Mouse (Mus musculus) splenic B cell, adult 2 months (primary cell): ENCODE results near the gene Rad50.
A peak's percentile ranks its signal among the peaks of the same experiment; 100 is the strongest.

Source experiments
- DNase-seq: peaks from one replicate; pipeline ENCODE4 v3.0.0-alpha.2; 2011; ENCODE audit warnings: low read depth, low spot score
- H3K27me3 ChIP-seq: 2 replicates; pipeline ENCODE4 v1.6.1; 2012; ENCODE audit warnings: mild to moderate bottlenecking, low read length, moderate library complexity, mixed read lengths; ENCODE audit not compliant: control insufficient read depth, poor library complexity, insufficient read depth, severe bottlenecking
- H3K36me3 ChIP-seq: 2 replicates; pipeline ENCODE4 v1.6.1; 2012; ENCODE audit warnings: mild to moderate bottlenecking, low read length, moderate library complexity, mixed read lengths; ENCODE audit not compliant: control insufficient read depth, poor library complexity, insufficient read depth, severe bottlenecking

Rad50 gene

DNA sequence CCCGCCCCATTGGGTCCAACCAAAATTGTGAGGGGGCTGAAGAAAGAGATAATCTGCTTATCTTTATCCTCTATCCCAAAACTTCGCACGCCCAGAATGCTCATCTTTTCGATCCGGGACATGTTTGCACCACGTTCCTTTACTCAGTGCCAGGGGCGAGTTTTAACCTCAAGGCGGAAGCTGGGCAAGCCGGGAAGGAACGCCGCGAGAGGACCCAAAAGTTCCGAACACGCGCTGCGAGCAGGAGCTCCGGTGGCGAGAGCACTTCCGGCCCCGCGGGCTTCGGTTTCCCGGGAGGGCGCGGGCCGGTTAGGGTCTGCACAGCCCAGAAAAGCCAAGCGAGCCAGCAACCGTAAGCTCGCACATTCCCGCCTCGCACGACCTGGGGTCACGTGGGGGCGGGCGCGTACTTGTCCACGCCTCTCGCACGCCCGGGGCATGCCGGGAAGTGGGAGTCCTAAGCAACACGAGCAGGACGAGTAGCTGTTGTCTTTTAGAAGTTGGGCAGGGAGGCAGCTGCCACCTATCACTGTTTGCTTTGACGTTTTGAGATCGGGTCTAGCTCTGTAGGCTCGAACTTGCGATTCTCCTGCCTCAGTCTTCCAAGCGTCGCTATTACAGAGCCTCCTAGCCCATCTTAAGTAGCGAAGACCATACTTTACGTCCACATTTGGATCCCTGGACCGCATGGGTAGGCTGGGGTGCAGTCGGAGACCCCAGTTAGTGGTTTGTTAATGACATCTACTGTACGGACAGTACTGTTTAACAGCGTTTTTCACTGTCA lies at the start of gene Rad50:
TSS of gene Rad50 (minus strand) at position 386 of the 784 bp plus-strand sequence.
- DNase-seq = peak; percentile 89
- Histone ChIP-seq H3K36me3 (peaks cover 2% of the 10 kb centered on the region; the same call in 1 of the 2 replicates), H3K27me3 (no peaks in the 10 kb centered on the region)

GRCm38 (mm10) chr11:53755011-53755595 lies 48.0 kb upstream of the Rad50 start:
- Histone ChIP-seq H3K36me3 (no peaks in the 10 kb centered on the region), H3K27me3 (no peaks in the 10 kb centered on the region)
- DNase-seq = no peak

DNA sequence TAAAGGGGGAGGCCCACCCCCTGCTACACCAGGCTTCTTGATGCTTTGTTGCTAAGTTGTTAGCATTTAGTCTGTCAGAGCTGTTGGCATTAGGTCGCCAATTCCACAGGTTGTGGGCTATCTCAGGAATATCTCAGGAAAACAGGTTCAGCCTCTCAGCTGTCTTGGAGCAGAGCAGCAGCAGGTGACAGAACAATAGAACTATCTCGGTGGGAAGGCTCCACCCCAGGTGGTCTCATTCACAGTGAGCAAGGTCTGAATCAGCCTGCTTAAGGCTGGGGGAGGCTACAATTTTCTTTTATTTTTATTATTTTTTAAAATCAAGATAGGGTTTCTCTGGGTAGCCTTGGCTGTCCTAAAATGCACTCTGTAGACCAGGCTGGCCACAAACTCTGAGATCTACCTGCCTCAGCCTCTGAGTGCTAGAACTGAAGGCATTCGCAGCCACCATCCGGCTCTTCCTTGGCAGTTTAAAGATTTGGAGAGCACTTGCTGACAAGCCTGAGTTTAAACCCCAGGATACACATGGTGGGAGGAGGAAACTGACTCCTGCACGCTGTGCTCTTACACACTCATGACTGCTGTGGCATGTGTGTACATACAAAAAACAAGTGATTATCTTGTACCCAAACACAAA lies 42.7 kb upstream of the Rad50 start:
- DNase-seq = no peak
- Histone ChIP-seq H3K36me3 (no peaks in the 10 kb centered on the region), H3K27me3 (no peaks in the 10 kb centered on the region)

GRCm38 (mm10) chr11:53749306-53749705 lies 42.2 kb upstream of the Rad50 start:
- no peaks in the 10 kb centered on the region for H3K36me3 ChIP-seq
- no peak for DNase-seq

GRCm38 (mm10) chr11:53748614-53749013 lies 41.5 kb upstream of the Rad50 start:
- H3K27me3 ChIP-seq = no peaks in the 10 kb centered on the region
- H3K36me3 ChIP-seq = no peaks in the 10 kb centered on the region
- peak; percentile 57 for DNase-seq

More at GRCm38 (mm10) chr11:53749306-53749705, 42.2 kb upstream of the Rad50 start:
- H3K27me3 ChIP-seq = no peaks in the 10 kb centered on the region

- no peaks in the 10 kb centered on the region for H3K36me3 ChIP-seq
- no peaks in the 10 kb centered on the region for H3K27me3 ChIP-seq
- peak; percentile 69 for DNase-seq
These were observed 40.9 kb upstream of the Rad50 start for GRCm38 (mm10) chr11:53747985-53748384.

DNA sequence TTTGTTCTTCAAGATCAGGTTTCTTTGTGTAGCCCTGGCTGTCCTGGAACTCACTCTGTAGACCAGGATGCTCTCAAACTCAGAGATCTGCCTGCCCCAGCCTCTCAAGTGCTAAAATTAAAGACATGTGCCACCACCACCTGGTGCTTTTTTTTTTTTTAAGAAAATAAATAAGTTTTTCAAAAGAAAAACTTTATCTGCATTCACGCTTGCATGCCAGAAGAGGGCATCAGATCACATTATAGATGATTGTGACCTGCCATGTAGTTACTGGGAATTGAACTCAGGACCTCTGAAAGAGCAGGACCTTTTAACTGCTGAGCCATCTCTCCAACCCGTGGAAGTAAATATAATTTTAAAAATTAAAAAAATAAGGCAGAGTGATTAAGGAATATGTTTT lies 38.1 kb upstream of the Rad50 start:
- no peaks in the 10 kb centered on the region for H3K36me3 ChIP-seq
- H3K27me3 ChIP-seq = no peaks in the 10 kb centered on the region
- DNase-seq = no peak

GRCm38 (mm10) chr11:53742353-53742752 lies 35.2 kb upstream of the Rad50 start:
- no peak for DNase-seq
- Histone ChIP-seq H3K27me3 (no peaks in the 10 kb centered on the region), H3K36me3 (no peaks in the 10 kb centered on the region)

DNA sequence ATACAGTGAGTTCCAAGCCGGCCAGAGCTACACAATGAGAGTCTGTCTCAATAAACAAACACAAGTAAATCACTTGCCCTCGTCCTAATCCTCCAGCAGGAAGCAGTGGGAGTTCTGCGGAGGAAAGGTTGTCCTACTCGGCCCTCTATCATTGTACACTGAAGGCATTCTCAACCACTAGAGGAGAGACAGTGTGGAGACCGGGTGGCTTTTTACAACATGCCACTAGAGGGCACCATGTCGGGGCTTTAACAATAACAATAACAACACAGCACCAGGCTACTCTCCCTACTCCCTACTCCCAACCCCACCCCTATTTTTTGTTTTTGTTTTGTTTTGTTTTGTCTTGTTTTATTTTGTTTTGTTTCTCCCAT lies 30.4 kb upstream of the Rad50 start:
- Histone ChIP-seq H3K27me3 (no peaks in the 10 kb centered on the region), H3K36me3 (no peaks in the 10 kb centered on the region)
- peak; percentile 76 for DNase-seq

DNA sequence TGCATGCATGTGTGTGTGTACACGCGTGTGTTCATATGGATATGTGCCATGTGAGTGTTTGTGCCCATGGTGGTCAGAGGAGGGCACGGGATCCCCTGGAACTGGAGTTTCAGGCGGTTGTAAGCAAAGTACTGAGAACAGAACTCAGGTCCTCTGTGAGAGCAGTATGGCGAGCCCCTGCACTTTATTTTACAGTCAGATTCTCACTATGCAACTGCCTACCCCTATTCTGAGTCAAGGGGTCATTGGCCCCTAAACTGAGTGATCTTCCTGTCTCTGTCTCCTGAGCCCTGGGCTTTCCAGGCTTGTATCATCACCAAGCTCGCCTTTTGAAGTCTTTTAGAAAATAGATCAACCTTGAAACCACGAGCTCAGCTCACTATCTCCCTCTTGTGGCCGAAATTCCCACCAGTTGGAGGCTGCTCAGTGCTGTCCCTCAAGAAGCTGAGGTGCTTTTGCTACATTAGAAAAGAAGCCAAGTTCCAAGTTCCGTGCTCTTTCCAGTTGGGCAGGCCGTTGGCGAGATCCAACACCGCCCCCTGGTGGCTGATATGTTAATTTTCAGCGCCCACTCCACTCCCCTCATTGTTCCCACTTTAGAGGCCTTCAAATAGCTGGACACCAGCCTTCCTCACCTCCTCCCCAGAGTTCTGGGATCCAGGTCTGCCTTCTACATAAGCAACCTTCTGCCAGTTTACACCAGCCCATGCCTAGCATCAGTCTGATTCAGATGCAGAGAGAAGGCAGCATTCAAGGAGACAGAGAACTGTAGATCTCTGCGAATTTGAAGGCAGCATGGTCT lies 29.9 kb upstream of the Rad50 start:
- Histone ChIP-seq H3K27me3 (no peaks in the 10 kb centered on the region), H3K36me3 (no peaks in the 10 kb centered on the region)
- DNase-seq = peak; percentile 91

DNA sequence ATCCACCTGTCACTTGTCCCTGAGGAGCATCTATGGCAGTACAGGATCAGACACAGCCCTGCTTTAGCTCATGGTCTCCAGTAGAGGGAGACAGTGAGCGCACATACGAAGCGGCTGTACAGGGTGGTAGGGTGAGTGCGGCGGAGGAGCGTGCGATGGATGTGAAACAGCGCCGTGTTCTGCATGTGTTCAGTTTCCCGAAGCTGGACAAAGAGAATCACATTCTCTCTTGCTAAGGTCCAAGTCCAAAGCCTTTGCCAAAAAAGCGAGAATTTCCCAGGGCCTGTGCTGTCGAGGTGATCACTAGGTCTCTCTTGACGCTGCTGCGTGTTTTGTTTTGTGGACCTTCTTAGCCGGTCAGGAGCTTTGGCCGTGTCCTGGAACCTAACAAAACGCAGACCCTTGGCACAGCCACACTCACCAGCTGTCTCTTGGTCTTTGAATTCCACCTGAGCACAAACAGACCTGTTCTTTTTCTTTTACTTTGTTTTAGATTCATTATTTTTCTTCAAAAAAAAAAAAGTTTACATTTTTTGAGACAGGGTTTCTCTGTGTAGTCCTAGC lies 28.6 kb upstream of the Rad50 start:
- no peaks in the 10 kb centered on the region for H3K36me3 ChIP-seq
- peak; percentile 91 for DNase-seq
- H3K27me3 ChIP-seq = no peaks in the 10 kb centered on the region

DNA sequence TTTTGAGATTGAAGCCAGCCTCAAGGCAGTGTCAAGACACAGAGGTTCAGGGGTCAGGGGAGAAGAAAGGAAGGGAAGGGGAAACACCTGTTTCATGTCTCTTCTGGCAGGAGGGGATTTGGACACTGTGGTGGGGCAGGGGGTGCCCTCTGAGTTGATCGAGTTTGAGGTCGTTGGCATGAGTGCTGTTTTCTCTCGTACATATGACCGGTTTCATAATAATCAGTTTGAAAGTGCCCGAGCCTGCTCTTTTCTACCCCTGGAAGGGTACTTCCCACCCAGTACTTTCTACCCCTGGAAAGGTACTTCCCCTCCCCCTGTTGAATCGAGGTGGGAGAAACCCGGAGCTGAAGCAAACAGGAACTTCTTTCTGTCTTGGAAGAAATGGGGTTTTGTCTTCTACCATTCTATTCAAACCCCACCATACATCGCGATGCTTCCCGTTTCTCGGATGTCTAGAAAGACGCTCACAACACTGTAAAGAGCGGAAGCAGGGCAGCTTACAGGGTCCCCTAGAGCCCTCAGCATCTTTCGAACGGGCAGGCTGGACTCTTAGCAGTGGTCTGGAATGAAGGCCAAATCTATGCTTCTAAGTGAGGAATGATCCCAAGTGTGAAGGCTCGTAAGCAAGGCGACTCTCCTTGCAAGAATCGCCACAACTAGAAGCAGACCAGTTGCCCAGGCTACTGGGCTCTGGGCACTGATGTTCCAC lies 28.0 kb upstream of the Rad50 start:
- Histone ChIP-seq H3K27me3 (no peaks in the 10 kb centered on the region), H3K36me3 (no peaks in the 10 kb centered on the region)
- no peak for DNase-seq

- H3K27me3 ChIP-seq = no peaks in the 10 kb centered on the region
These were observed 27.3 kb upstream of the Rad50 start for GRCm38 (mm10) chr11:53734431-53734830.

DNA sequence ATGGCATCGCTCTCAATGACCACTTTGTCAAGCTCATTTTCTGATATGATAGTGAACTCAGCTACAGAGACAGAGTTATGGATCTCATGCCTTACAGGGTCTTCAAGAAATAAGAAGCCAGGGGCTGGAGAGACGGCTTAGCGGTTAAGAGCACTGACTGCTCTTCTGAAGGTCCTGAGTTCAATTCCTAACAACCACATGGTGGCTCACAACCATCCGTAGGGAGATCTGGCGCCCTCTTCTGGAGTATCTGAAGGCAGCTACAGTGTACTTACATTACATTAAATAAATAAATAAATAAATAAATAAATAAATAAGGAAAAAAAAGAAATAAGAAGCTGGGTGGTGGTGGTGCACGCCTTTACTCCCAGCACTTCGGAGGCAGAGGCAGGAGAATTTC lies 26.7 kb upstream of the Rad50 start:
- Histone ChIP-seq H3K36me3 (no peaks in the 10 kb centered on the region), H3K27me3 (no peaks in the 10 kb centered on the region)
- DNase-seq = peak; percentile 56

More at GRCm38 (mm10) chr11:53734431-53734830, 27.3 kb upstream of the Rad50 start:
- DNase-seq = no peak
- H3K36me3 ChIP-seq = no peaks in the 10 kb centered on the region
